Mouse (Mus musculus) kidney, postnatal 0 days (tissue): ENCODE data around the gene Zfp677. TPM values are rescaled to one million over a fixed set of nuclear protein-coding genes. Genes with fewer than 3 reads are reported as not detected.
"Not testable (repeated sequence)": the region's sequence is repeated elsewhere in the genome, so short reads cannot be mapped to it uniquely, and the experiment has no call there.

Experiments
- ATAC-seq: fragments of 200-750 bp; cut with Nextera tagmentation; replicated peaks from 2 replicates; pipeline ENCODE4 v1.8.0; 2017; ENCODE audit warnings: low read depth, moderate number of reproducible peaks, moderate TSS enrichment, moderate library complexity; ENCODE audit not compliant: low FRiP score
- DNase-seq: peaks from one replicate; pipeline ENCODE4 v3.0.0-alpha.2; 2016; ENCODE audit warnings: low spot score
- H3K27ac ChIP-seq: fragments of 300-500 bp; sonication (generic); 2 replicates; pipeline ENCODE4 v1.5.1; 2014; ENCODE audit warnings: mild to moderate bottlenecking
- H3K27me3 ChIP-seq: fragments of 300-500 bp; sonication (generic); 2 replicates; pipeline ENCODE4 v1.6.1; 2014; ENCODE audit warnings: low read length, mixed read lengths; ENCODE audit not compliant: insufficient read depth
- H3K36me3 ChIP-seq: fragments of 300-500 bp; sonication (generic); 2 replicates; pipeline ENCODE4 v1.6.1; 2014; ENCODE audit warnings: low read length, mixed read lengths; ENCODE audit not compliant: insufficient read depth
- H3K4me1 ChIP-seq: fragments of 300-500 bp; sonication (generic); replicated peaks from 2 replicates; pipeline ENCODE4 v1.6.1; 2014; ENCODE audit warnings: antibody characterized with exemption, low read length, mixed read lengths; ENCODE audit not compliant: insufficient read depth
- H3K4me2 ChIP-seq: fragments of 300-500 bp; sonication (generic); 2 replicates; pipeline ENCODE4 v1.6.1; 2014; ENCODE audit warnings: mild to moderate bottlenecking, low read length, moderate library complexity, mixed read lengths
- H3K4me3 ChIP-seq: fragments of 300-500 bp; sonication (generic); replicated peaks from 2 replicates; pipeline ENCODE4 v1.5.1; 2014; ENCODE audit warnings: low read depth, low read length
- H3K9ac ChIP-seq: fragments of 300-500 bp; sonication (generic); 2 replicates; pipeline ENCODE4 v1.6.1; 2014; ENCODE audit warnings: low read depth, low read length
- H3K9me3 ChIP-seq: fragments of 300-500 bp; sonication (generic); replicated peaks from 2 replicates; pipeline ENCODE4 v1.6.1; 2016; ENCODE audit warnings: low read length, inconsistent platforms, mixed read lengths
- CTCF ChIP-seq: IDR thresholded peaks from 2 replicates; pipeline ENCODE4 v1.5.1; 2016; ENCODE audit warnings: antibody characterized with exemption, low read depth, mild to moderate bottlenecking, moderate library complexity
- WGBS: fragments of 180-500 bp; shearing (Covaris S2); extraction: QIAGEN DNeasy Blood & Tissue Kit; methylation state at CpG from one replicate; pipeline ENCODE4 v1.1.7; 2014; 5-methylcytosine and 5-hydroxymethylcytosine counted together
- polyA plus RNA-seq: library from polyadenylated mRNA; unstranded; fragments of >200 nt; fragmentation: Nextera tagmentation; extraction: Ambion mirVana; gene quantifications from 2 replicates; pipeline ENCODE4 v1.2.1, GENCODE M21; 2015

Zfp677 gene
- polyA plus RNA-seq, 1 experiment from 2014 or later, result 3.5 TPM

GRCm38 (mm10) chr17:21422664-21423599 lies 39.4 kb downstream of the Zfp677 start, which contains the start of gene Zfp54:
Zfp54 (plus strand) TSS chr17:21423227.
- peak; percentile 81 for DNase-seq
- Histone ChIP-seq H3K27ac (peak within 1 kb of the TSS; percentile 77), H3K9ac (peak within 1 kb of the TSS; percentile 31; the same call in 1 of the 2 replicates), H3K36me3 (no peaks in the 10 kb centered on the region), H3K4me2 (peak within 1 kb of the TSS; percentile 87), H3K9me3 (no peaks in the 10 kb centered on the region), H3K27me3 (no peaks in the 10 kb centered on the region), H3K4me1 (no peaks in the 10 kb centered on the region), H3K4me3 (peak within 1 kb of the TSS; percentile 50)
- ATAC-seq, result peak; percentile 100
- TF ChIP-seq CTCF, result peak; percentile 91
- under 1% methylated on average over 22 of the region's 22 CpGs for WGBS

DNA sequence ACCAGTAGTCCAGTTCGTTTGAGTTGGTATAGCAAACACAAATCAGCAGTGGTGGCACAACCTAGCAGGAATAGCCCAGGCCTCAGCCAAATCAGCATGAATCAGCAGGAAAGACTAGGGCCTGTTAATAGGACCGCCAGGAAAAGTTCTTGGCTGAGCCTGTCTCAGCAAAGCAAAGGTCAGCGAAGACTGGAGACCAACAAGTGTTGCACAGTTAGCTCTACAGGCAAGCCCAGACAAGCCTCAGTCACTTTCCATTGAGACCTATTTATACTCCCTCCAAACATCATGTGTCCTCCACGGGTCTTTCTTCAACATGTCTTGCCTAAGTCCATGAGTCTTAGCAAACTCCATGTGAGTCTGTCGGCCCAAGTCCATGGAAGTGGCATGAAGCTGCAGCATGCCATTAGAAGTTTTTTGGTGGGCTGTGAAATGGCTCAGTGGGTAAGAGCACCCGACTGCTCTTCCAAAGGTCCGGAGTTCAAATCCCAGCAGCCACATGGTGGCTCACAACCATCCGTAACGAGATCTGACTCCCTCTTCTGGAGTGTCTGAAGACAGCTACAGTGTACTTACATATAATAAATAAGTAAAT lies 55.4 kb downstream of the Zfp677 start:
- not testable (repeated sequence) for H3K4me2 ChIP-seq, H3K4me3 ChIP-seq, H3K27ac ChIP-seq, H3K27me3 ChIP-seq, ATAC-seq, H3K9ac ChIP-seq, H3K9me3 ChIP-seq, DNase-seq, H3K4me1 ChIP-seq, H3K36me3 ChIP-seq
- 78% methylated on average over 9 of the region's 9 CpGs for WGBS

Other genes with a start within 250 kb of the Zfp677 start
- not detected in 2 replicates for gene Vmn1r234, start 157.7 kb upstream of the Zfp677 start, polyA plus RNA-seq
- not detected in 2 replicates for gene Vmn1r235, start 127.3 kb upstream of the Zfp677 start, polyA plus RNA-seq
- not detected in 2 replicates for gene Vmn1r236, start 100.8 kb upstream of the Zfp677 start, polyA plus RNA-seq
- not detected in 2 replicates for gene Vmn1r237, start 71.9 kb upstream of the Zfp677 start, polyA plus RNA-seq
- gene Zfp54, start 39.5 kb downstream of the Zfp677 start, polyA plus RNA-seq, result 6.6 and 6.8 TPM in 2 replicates
- 14.1 and 14.7 TPM in 2 replicates for gene Zfp51, start 66.6 kb downstream of the Zfp677 start, polyA plus RNA-seq
- gene Zfp53, start 105.2 kb downstream of the Zfp677 start, polyA plus RNA-seq, result 11.5 and 12.0 TPM in 2 replicates
- 5.6 and 6.9 TPM in 2 replicates for gene Zfp52, start 151.8 kb downstream of the Zfp677 start, polyA plus RNA-seq
- 13.6 and 15.5 TPM in 2 replicates for gene Zfp948, start 183.3 kb downstream of the Zfp677 start, polyA plus RNA-seq